Mouse (Mus musculus): ENCODE results near the gene Lsm11. TPM values are rescaled to one million over a fixed set of nuclear protein-coding genes. Genes with fewer than 3 reads are reported as not detected.

The Lsm11 gene
- total and polyA plus RNA-seq, 3 experiments = 2.0 to 4.0 (median 3.4) TPM

DNA sequence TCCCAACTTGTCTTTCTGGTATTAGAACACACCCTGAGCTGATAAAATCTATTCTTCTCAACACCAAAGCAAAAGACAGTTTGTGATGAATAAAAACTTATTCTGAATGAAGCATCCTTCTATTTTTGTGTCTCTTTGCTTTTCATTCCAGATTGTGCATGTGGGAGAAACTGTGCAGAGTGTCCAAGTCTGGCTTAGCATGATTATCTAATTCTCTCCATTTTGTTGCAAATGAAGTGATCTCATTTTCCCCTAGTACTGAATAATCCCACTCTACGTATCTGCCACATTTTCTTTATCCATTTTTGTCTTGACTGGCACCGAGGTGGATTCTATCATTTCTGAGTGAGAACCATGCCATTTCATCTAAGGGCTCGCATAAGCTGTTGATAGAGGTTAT is 31.3 kb upstream of the Lsm11 start:
- no peak overlapping the region for H3K27ac ChIP-seq
- H3K4me3 ChIP-seq = no peak overlapping the region
- no peak for DNase-seq
- H3K9ac ChIP-seq (ENCODE audit: low read depth, low read length) = no peak overlapping the region
- H3K36me3 ChIP-seq (ENCODE audit: control insufficient read depth, insufficient read depth, low read length) = no peaks in the 10 kb centered on the region
- intact Hi-C loops (cut with DNase I) = no loop called here
- H3K79me2 ChIP-seq (replicated peaks; ENCODE audit: control insufficient read depth, insufficient read depth, low read length) = no peaks in the 10 kb centered on the region
- H3K4me1 ChIP-seq (ENCODE audit: control insufficient read depth, insufficient read depth, low read length) = no peaks in the 10 kb centered on the region; the same call in 1 of the 2 replicates
- WGBS = 79% methylated on average over 3 of the region's 3 CpGs
- TF ChIP-seq EP300 (IDR thresholded peaks at IDR 0.05; ENCODE audit: insufficient read depth, low read depth, low read length) = no peak
- TF ChIP-seq POLR2A (IDR thresholded peaks at IDR 0.05; ENCODE audit: insufficient read depth, low read depth, low read length) = no peak
- no peak for TF ChIP-seq CTCF (IDR thresholded peaks at IDR 0.05)
- no peaks in the 10 kb centered on the region for H3K27me3 ChIP-seq (ENCODE audit: control insufficient read depth, insufficient read depth, low read length)

DNA sequence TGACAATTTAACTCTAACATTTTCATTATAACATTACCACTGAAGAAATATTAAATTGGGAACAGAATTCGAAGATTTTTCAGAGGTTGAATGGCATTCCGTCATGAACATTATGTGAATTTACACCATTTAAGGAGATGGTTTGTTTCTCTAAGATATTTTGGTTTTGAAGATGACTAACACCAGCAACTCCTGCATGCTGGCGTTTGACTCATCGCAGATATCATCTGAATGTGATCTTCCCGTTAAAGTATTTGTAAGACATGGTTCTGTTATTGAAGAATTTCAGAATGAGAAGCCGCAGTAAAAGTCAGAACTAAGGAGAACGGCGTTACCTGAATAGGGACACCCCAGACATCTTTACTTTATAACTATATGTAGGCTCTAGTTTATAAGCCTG is 29.7 kb upstream of the Lsm11 start:
- no peaks in the 10 kb centered on the region; the same call in 1 of the 2 replicates for H3K4me1 ChIP-seq (ENCODE audit: control insufficient read depth, insufficient read depth, low read length)
- H3K79me2 ChIP-seq (replicated peaks; ENCODE audit: control insufficient read depth, insufficient read depth, low read length) = no peaks in the 10 kb centered on the region
- DNase-seq = no peak
- no peak overlapping the region for H3K9ac ChIP-seq (ENCODE audit: low read depth, low read length)
- 82% methylated on average over 8 of the region's 8 CpGs for WGBS
- no peak overlapping the region for H3K27ac ChIP-seq
- TF ChIP-seq POLR2A (IDR thresholded peaks at IDR 0.05; ENCODE audit: insufficient read depth, low read depth, low read length) (no peak), CTCF (IDR thresholded peaks at IDR 0.05) (no peak), EP300 (IDR thresholded peaks at IDR 0.05; ENCODE audit: insufficient read depth, low read depth, low read length) (no peak)
- H3K36me3 ChIP-seq (ENCODE audit: control insufficient read depth, insufficient read depth, low read length) = no peaks in the 10 kb centered on the region
- intact Hi-C loops (cut with DNase I) = no loop called here
- no peak overlapping the region for H3K4me3 ChIP-seq
- H3K27me3 ChIP-seq (ENCODE audit: control insufficient read depth, insufficient read depth, low read length) = no peaks in the 10 kb centered on the region

DNA sequence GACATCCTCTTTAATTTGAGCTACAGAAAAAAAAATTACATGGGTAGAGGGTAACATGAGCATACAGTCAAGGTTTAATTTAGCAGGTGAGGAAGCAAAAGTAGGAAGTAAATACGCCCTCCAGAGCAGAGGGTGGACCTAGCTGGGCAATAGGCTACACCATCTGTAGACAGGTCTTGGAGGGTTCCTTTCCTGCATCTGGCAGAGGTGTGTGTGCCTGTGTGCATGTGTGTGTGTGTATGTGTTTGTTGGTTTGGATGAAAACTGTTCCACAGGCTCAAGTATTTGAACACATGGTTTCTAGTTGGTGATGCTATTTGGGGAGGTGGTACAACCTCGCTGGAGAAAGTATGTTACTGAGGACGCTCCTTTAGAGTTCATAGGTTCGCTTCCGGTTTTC is 28.9 kb upstream of the Lsm11 start:
- H3K4me3 ChIP-seq = no peak overlapping the region
- no peaks in the 10 kb centered on the region; the same call in 1 of the 2 replicates for H3K4me1 ChIP-seq (ENCODE audit: control insufficient read depth, insufficient read depth, low read length)
- 76% methylated on average over 5 of the region's 5 CpGs for WGBS
- intact Hi-C loops (cut with DNase I) = no loop called here
- H3K9ac ChIP-seq (ENCODE audit: low read depth, low read length) = no peak overlapping the region
- no peaks in the 10 kb centered on the region for H3K36me3 ChIP-seq (ENCODE audit: control insufficient read depth, insufficient read depth, low read length)
- DNase-seq = no peak
- no peak for TF ChIP-seq EP300 (IDR thresholded peaks at IDR 0.05; ENCODE audit: insufficient read depth, low read depth, low read length)
- no peak for TF ChIP-seq CTCF (IDR thresholded peaks at IDR 0.05)
- no peak for TF ChIP-seq POLR2A (IDR thresholded peaks at IDR 0.05; ENCODE audit: insufficient read depth, low read depth, low read length)
- no peak overlapping the region for H3K27ac ChIP-seq
- no peaks in the 10 kb centered on the region for H3K79me2 ChIP-seq (replicated peaks; ENCODE audit: control insufficient read depth, insufficient read depth, low read length)
- no peaks in the 10 kb centered on the region for H3K27me3 ChIP-seq (ENCODE audit: control insufficient read depth, insufficient read depth, low read length)

DNA sequence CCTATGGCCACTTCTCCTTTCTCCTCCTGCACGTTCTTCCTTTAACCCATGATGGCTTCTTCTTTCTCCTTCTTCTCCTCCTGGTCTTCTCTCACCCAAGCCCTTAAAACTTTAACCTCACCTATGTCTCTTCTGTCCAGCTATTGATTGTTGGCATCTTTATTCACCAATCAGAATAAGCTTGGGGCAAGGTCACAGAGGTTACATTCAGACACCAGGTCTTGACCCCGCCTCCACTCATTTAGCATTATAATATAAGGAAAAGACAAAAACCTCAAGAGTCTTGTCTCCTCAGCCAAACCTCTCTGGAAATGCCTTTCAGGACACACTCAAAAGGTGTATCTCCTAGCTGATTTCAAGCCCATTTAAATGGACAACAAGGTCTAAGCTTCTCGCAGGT is 23.7 kb upstream of the Lsm11 start:
- H3K4me3 ChIP-seq = no peak overlapping the region
- H3K27me3 ChIP-seq (ENCODE audit: control insufficient read depth, insufficient read depth, low read length) = no peaks in the 10 kb centered on the region
- intact Hi-C loops (cut with DNase I) = no loop called here
- 92% methylated on average over 3 of the region's 3 CpGs for WGBS
- H3K79me2 ChIP-seq (replicated peaks; ENCODE audit: control insufficient read depth, insufficient read depth, low read length) = no peaks in the 10 kb centered on the region
- TF ChIP-seq POLR2A (IDR thresholded peaks at IDR 0.05; ENCODE audit: insufficient read depth, low read depth, low read length) (no peak), CTCF (IDR thresholded peaks at IDR 0.05) (no peak), EP300 (IDR thresholded peaks at IDR 0.05; ENCODE audit: insufficient read depth, low read depth, low read length) (no peak)
- no peaks in the 10 kb centered on the region for H3K36me3 ChIP-seq (ENCODE audit: control insufficient read depth, insufficient read depth, low read length)
- no peaks in the 10 kb centered on the region for H3K4me1 ChIP-seq (ENCODE audit: control insufficient read depth, insufficient read depth, low read length)
- H3K9ac ChIP-seq (ENCODE audit: low read depth, low read length) = no peak overlapping the region
- H3K27ac ChIP-seq = no peak overlapping the region
- no peak for DNase-seq

DNA sequence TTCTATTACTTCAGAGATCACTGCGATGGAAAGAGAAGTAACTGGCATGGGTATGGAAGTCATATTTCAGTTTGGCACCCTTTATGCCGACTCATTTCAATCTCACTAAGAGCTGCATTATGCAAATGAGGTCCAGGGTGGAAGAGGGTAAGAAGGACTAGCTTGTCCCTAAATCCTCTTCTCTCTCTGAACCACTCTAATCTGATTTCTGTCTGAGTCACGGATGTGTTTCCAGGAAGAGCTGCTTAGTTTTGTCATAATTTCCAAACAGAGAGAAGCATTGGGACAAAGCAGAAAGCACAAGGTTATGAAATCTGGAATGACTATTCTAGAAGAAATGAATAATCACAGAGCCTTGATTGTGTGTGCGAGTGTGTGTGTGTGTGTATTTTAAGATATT is 22.2 kb upstream of the Lsm11 start:
- H3K27ac ChIP-seq = no peak overlapping the region
- 60% methylated on average over 4 of the region's 4 CpGs for WGBS
- no peaks in the 10 kb centered on the region for H3K36me3 ChIP-seq (ENCODE audit: control insufficient read depth, insufficient read depth, low read length)
- no peaks in the 10 kb centered on the region for H3K4me1 ChIP-seq (ENCODE audit: control insufficient read depth, insufficient read depth, low read length)
- H3K27me3 ChIP-seq (ENCODE audit: control insufficient read depth, insufficient read depth, low read length) = no peaks in the 10 kb centered on the region
- no peaks in the 10 kb centered on the region for H3K79me2 ChIP-seq (replicated peaks; ENCODE audit: control insufficient read depth, insufficient read depth, low read length)
- DNase-seq = no peak
- no peak overlapping the region for H3K9ac ChIP-seq (ENCODE audit: low read depth, low read length)
- intact Hi-C loops (cut with DNase I) = no loop called here
- TF ChIP-seq CTCF (IDR thresholded peaks at IDR 0.05) = no peak
- no peak for TF ChIP-seq POLR2A (IDR thresholded peaks at IDR 0.05; ENCODE audit: insufficient read depth, low read depth, low read length)
- no peak for TF ChIP-seq EP300 (IDR thresholded peaks at IDR 0.05; ENCODE audit: insufficient read depth, low read depth, low read length)
- no peak overlapping the region for H3K4me3 ChIP-seq

DNA sequence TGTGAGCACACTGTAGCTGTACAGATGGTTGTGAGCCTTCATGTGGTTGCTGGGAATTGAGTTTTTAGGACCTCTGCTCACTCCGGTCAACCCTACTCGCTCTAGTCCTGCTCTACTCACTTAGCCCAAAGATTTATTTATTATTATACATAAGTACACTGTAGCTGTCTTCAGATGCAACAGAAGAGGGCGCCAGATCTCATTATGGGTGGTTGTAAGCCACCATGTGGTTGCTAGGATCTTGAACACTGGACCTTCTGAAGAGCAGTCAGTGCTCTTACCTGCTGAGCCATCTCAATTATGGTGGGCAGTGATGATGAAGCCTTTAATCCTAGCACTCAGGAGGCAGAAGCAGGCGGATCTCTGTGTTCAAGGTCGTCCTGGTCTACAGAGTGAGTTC is 15.3 kb upstream of the Lsm11 start:
- Histone ChIP-seq H3K27me3 (ENCODE audit: control insufficient read depth, insufficient read depth, low read length) (no peaks in the 10 kb centered on the region), H3K79me2 (replicated peaks; ENCODE audit: control insufficient read depth, insufficient read depth, low read length) (no peaks in the 10 kb centered on the region), H3K4me1 (ENCODE audit: control insufficient read depth, insufficient read depth, low read length) (no peaks in the 10 kb centered on the region), H3K27ac (no peak overlapping the region), H3K9ac (ENCODE audit: low read depth, low read length) (no peak overlapping the region), H3K4me3 (no peak overlapping the region), H3K36me3 (ENCODE audit: control insufficient read depth, insufficient read depth, low read length) (no peaks in the 10 kb centered on the region)
- TF ChIP-seq POLR2A (IDR thresholded peaks at IDR 0.05; ENCODE audit: insufficient read depth, low read depth, low read length) (no peak), CTCF (IDR thresholded peaks at IDR 0.05) (peak; percentile 4; the same call in 1 of the 2 replicates)
- no peak for DNase-seq
- intact Hi-C loops (cut with DNase I) = no loop called here
- WGBS = 83% methylated on average over 5 of the region's 5 CpGs

Measured in heart, adult 2 months (tissue).